Mouse (Mus musculus): ENCODE measurements at regions not wholly inside any gene's neighbourhood (a gene's known extent, or its start where the extent isn't known, plus 50 kb on each side); places are given as distances from the start of the nearest gene placed in this dataset.

DNA sequence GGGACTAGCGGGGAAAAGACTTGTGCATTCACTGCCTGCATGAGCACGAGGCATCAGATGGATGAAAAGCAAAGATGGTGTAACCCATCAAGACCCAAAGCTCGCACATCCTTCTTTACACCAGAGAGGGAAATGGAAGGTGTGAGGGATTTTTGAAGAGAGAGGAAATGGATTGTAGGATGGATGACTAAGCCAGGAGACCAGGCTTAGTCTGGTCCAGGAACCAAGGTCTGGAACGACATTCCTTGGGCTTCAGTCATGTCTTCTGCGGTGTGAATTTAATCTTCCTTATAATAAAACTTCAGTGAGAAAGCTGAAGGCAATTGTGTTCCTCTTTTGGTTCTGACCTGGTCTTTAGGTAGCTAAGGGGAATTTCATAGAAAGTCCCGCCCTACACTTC, 551.0 kb upstream of the Gm10131 start:
- TF ChIP-seq POLR2A (IDR thresholded peaks at IDR 0.05; ENCODE audit: borderline replicate concordance, low read depth, low read length) = no peak
- no peak for TF ChIP-seq CTCF (IDR thresholded peaks at IDR 0.05; ENCODE audit: low read depth, low read length)
